Mouse (Mus musculus) natural killer cell, adult 2 months (primary cell): ENCODE measurements around the gene Mgll.

Source experiments
- DNase-seq, 2 experiments: peaks; one replicate each; pipeline ENCODE4 v3.0.0; 2022; ENCODE audit warnings: low spot score in 2 of 2

Gene Mgll

GRCm38 (mm10) chr6:88717143-88718032, 6.8 kb upstream of the Mgll start:
- no peak for DNase-seq

- DNase-seq = peak; percentile 47 to 68
These were observed 6.0 kb upstream of the Mgll start for GRCm38 (mm10) chr6:88718033-88718725.

- DNase-seq = no peak
These were observed 3.2 kb upstream of the Mgll start for GRCm38 (mm10) chr6:88721059-88721458.

GRCm38 (mm10) chr6:88722906-88723305, 1.3 kb upstream of the Mgll start:
- DNase-seq = no peak

- no peak for DNase-seq
These were observed 353 bp upstream of the Mgll start for GRCm38 (mm10) chr6:88723806-88724312.

GRCm38 (mm10) chr6:88725590-88725989, 1.4 kb downstream of the Mgll start:
- DNase-seq = no peak

- DNase-seq = no peak
These were observed 2.3 kb downstream of the Mgll start for GRCm38 (mm10) chr6:88726252-88727211.

- no peak for DNase-seq
These were observed 3.3 kb downstream of the Mgll start for GRCm38 (mm10) chr6:88727490-88727889.

- DNase-seq = no peak
These were observed 3.8 kb downstream of the Mgll start for GRCm38 (mm10) chr6:88728054-88728453.

GRCm38 (mm10) chr6:88728515-88728914, 4.3 kb downstream of the Mgll start:
- no peak for DNase-seq

- DNase-seq = peak in 1 of 2 experiments; percentile 11
These were observed 7.1 kb downstream of the Mgll start for GRCm38 (mm10) chr6:88731211-88731751.

GRCm38 (mm10) chr6:88731991-88732390, 7.8 kb downstream of the Mgll start:
- DNase-seq = no peak

GRCm38 (mm10) chr6:88732643-88733613, 8.7 kb downstream of the Mgll start:
- DNase-seq = no peak

GRCm38 (mm10) chr6:88736337-88736736, 12.1 kb downstream of the Mgll start:
- DNase-seq = no peak

GRCm38 (mm10) chr6:88736741-88737508, 12.7 kb downstream of the Mgll start:
- no peak for DNase-seq

- no peak for DNase-seq
These were observed 13.3 kb downstream of the Mgll start for GRCm38 (mm10) chr6:88737509-88737888.

GRCm38 (mm10) chr6:88741041-88741440, 16.8 kb downstream of the Mgll start:
- DNase-seq = no peak

GRCm38 (mm10) chr6:88741791-88742190, 17.6 kb downstream of the Mgll start:
- DNase-seq = no peak

GRCm38 (mm10) chr6:88742286-88743011, 18.2 kb downstream of the Mgll start:
- no peak for DNase-seq
